Mouse (Mus musculus) forebrain, embryonic 13.5 days (tissue): ENCODE measurements around the gene Zfp931. TPM values are rescaled to one million over a fixed set of nuclear protein-coding genes. Genes with fewer than 3 reads are reported as not detected.
A peak's percentile ranks its signal among the peaks of the same experiment; 100 is the strongest.
"Not testable (repeated sequence)": the region's sequence is repeated elsewhere in the genome, so short reads cannot be mapped to it uniquely, and the experiment has no call there.

Experiments used
- ATAC-seq: fragments of 200-750 bp; cut with Nextera tagmentation; 2 replicates; pipeline ENCODE4 v1.8.0; 2017
- H3K27ac ChIP-seq: fragments of 300-500 bp; sonication (generic); 2 replicates; pipeline ENCODE4 v1.5.1; 2015; ENCODE audit warnings: inconsistent platforms, mild to moderate bottlenecking, moderate library complexity
- H3K27me3 ChIP-seq: fragments of 300-500 bp; sonication (generic); 2 replicates; pipeline ENCODE4 v1.6.1; 2015; ENCODE audit warnings: mild to moderate bottlenecking, inconsistent platforms
- H3K36me3 ChIP-seq: fragments of 300-500 bp; sonication (generic); 2 replicates; pipeline ENCODE4 v1.6.1; 2015; ENCODE audit warnings: mild to moderate bottlenecking, inconsistent platforms; ENCODE audit not compliant: poor library complexity, severe bottlenecking
- H3K4me1 ChIP-seq: fragments of 300-500 bp; sonication (generic); 2 replicates; pipeline ENCODE4 v1.6.1; 2015; ENCODE audit warnings: inconsistent platforms
- H3K4me2 ChIP-seq: fragments of 300-500 bp; sonication (generic); 2 replicates; pipeline ENCODE4 v1.6.1; 2015; ENCODE audit warnings: inconsistent platforms, mild to moderate bottlenecking, moderate library complexity
- H3K4me3 ChIP-seq: fragments of 300-500 bp; sonication (generic); 2 replicates; pipeline ENCODE4 v1.5.1; 2015; ENCODE audit warnings: mild to moderate bottlenecking, inconsistent platforms
- H3K9ac ChIP-seq: fragments of 300-500 bp; sonication (generic); 2 replicates; pipeline ENCODE4 v1.6.1; 2015; ENCODE audit warnings: mild to moderate bottlenecking, inconsistent platforms
- H3K9me3 ChIP-seq: fragments of 300-500 bp; sonication (generic); replicated peaks from 2 replicates; pipeline ENCODE4 v1.6.1; 2016; ENCODE audit warnings: inconsistent platforms
- WGBS: fragments of 180-500 bp; shearing (Covaris S2); methylation state at CpG from one replicate; pipeline ENCODE4 v1.1.7; 2015; 5-methylcytosine and 5-hydroxymethylcytosine counted together
- polyA plus RNA-seq: library from polyadenylated mRNA; unstranded; fragments of >200 nt; fragmentation: Nextera tagmentation; extraction: Ambion mirVana; gene quantifications from 2 replicates; pipeline ENCODE4 v1.2.1, GENCODE M21; 2015

Gene Zfp931
- polyA plus RNA-seq = 15.5 and 16.8 TPM in 2 replicates

DNA sequence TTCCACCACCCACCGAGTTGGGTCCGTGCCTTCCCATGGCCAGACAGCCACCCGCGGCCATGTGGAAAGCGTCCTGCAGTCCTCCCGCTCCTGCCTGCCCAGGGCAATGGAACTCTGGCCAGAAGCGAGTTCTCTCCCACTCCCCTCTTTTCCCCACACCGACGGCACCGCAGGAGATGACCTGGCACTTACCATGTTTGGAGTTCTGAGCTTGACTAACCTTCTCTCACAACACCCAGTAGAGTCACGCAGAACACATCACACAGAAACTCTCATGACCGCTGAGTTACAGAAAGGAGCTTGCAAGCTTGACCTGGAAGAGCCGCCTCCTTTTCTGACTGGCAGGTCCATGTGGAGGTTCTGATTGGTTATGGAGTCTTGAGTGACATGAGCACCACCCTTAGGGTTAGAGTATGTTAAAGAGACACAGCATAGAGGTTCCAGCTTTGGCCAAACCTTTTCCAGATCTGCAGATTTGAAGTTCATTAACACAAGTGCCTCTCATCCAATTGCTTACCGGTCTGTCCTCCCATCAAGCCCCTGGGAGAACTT lies at the start of gene Zfp931:
Gene Zfp931, minus strand, starts transcription at position 311 of the 552 bp plus-strand sequence.
- ATAC-seq, H3K36me3 ChIP-seq, H3K9me3 ChIP-seq, H3K4me1 ChIP-seq, H3K27me3 ChIP-seq, H3K27ac ChIP-seq: not testable (repeated sequence)
- 0% methylated on average over 4 of the region's 14 CpGs for WGBS
- H3K4me3 ChIP-seq = peak within 1 kb of the TSS; percentile 43
- H3K9ac ChIP-seq = peak within 1 kb of the TSS; percentile 60
- H3K4me2 ChIP-seq = peak within 1 kb of the TSS; percentile 60

DNA sequence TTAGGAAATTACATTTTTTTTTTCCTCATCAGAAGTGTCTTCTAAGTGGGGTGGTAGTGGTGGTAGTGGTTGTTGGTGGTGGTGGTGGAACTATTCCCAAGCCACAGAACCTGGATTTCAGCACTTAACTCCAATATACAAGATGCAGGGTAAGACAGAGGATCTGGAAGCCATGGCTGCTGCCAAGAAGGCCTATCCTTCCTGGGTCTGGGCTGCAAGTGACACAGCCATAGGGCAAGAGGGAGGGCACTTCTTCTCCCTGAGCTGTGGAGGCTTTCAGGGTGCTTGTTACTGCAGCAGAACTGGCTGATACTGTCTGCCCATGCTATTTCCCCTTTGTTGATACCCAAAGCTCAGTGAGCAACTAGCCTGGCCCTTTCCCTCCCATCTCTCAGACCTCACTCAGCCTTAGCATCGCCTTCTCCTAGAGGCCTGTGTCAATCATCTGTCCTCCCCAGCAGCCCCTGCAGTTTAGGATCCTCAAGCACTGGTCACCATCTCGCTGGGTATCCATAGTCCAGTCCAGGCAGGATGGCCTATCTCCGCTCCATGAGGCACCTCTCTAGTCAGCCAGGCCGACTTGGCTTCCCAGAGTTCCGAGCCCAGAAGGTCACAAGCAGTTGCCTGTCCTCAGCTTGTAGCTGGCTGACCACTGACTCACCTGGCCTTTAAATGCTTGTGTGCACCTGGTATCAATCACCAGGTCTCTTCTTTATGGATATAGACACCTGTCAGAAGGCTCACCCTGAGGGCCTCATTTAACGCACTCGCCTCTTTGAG lies 48.0 kb upstream of the Zfp931 start:
- H3K4me1 ChIP-seq = no peaks in the 10 kb centered on the region
- H3K27me3 ChIP-seq = no peaks in the 10 kb centered on the region
- H3K9me3 ChIP-seq = no peaks in the 10 kb centered on the region
- no peak overlapping the region for H3K27ac ChIP-seq
- no peak overlapping the region for H3K4me3 ChIP-seq
- H3K9ac ChIP-seq = no peak overlapping the region
- WGBS = 91% methylated on average over 7 of the region's 7 CpGs
- ATAC-seq = no peak
- H3K4me2 ChIP-seq = no peak overlapping the region
- H3K36me3 ChIP-seq = no peaks in the 10 kb centered on the region

DNA sequence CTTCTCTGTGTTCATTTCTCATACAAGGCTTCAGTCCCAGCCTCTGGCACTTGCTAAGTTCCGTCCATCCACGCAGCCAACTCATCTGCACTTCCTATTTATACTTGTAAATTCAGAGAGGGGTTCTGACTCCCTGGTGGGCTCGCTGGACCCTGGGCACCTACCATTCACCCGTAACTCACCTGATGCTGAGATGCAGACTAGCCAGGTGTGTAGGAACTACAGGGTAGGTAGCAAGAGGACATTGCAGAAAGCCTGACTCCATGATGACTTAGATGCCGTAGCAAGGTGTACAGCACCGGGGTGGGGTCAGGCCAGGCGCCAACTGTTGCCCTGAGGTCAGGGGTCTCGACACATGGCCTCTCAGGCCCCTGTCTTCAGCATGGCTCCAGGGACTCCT lies 47.2 kb upstream of the Zfp931 start:
- Histone ChIP-seq H3K4me2 (no peak overlapping the region), H3K4me3 (no peak overlapping the region), H3K36me3 (no peaks in the 10 kb centered on the region), H3K4me1 (no peaks in the 10 kb centered on the region), H3K27me3 (peaks cover 7% of the 10 kb centered on the region; the same call in 1 of the 2 replicates), H3K9me3 (no peaks in the 10 kb centered on the region), H3K27ac (no peak overlapping the region), H3K9ac (no peak overlapping the region)
- whole genome bisulfite sequencing = 86% methylated on average over 8 of the region's 8 CpGs
- no peak for ATAC-seq

DNA sequence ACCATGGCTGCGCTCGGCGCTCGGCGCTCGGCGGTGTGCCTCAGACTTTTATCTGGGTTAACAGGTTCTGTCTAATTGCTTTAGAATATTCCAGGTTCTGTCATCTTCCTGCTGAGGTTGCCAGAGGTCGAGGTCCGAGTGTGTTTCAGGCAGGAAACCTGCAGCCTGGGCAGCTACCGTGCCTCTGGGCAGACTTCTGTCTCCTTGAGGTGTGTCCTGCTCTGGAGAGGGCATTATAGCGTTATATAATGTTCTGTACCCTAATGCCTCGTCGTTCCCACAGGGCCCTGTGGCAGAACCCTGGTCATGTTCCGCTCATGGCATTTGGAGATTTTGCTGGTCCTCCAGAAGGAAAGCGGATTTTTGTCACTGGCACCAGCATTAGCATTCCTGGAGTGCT lies 45.2 kb upstream of the Zfp931 start:
- 73% methylated on average over 15 of the region's 15 CpGs for WGBS
- no peak overlapping the region for H3K27ac ChIP-seq
- no peak overlapping the region for H3K4me3 ChIP-seq
- H3K36me3 ChIP-seq = no peaks in the 10 kb centered on the region
- H3K27me3 ChIP-seq = peaks cover 27% of the 10 kb centered on the region
- H3K4me2 ChIP-seq = no peak overlapping the region
- H3K4me1 ChIP-seq = peaks cover 10% of the 10 kb centered on the region
- no peaks in the 10 kb centered on the region for H3K9me3 ChIP-seq
- ATAC-seq = no peak
- H3K9ac ChIP-seq = no peak overlapping the region

DNA sequence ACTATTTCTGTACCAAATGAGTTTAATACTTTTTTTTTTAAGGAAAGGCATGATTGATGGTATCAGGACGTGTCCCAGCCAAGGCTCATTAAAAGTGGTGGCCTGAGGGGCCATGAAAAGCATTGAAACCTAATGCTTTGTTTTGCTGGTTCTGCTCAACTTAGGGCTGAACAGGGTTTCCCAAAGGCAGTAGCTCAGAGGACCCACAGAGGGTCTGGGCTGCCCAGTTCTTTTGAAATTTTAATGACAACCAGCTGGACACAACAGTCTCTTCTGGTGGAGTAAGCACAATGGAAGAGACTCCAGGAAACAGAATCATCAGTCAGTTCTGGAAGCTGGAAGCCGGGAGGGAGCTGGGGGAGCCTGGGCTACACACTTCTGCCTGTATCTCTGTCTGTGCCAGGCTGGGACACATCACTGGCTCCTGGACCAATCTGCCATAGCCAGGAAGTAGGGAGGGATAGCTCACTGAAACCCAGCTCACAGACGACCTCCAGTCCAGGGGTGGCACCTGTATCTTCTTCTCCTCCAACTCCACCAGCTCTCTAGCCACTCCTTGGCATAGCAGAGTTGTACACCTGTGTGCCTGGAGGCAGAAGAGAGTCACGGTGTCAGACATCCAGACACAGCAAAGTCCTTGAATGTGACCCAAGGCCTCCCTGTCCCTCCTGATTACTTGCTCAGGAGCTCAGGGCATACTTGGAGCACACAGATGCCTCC lies 43.8 kb upstream of the Zfp931 start:
- WGBS = 39% methylated on average over 4 of the region's 4 CpGs
- no peak for ATAC-seq

DNA sequence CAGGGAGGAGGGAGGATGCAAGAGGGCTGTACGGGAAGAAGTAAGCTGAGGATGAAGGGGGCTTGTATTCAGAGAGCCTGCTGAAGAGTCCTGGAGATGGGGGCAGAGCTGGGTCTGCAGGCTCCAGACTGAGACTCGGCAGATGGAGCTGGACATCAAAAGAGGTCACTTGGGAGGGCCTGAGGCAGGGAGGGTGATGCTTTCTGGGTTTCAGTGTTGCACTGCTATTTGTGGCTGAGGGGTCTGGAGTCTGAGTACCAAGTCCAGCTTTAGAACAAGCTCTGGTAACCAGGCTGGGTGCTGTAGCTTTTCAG lies 43.1 kb upstream of the Zfp931 start:
- Histone ChIP-seq H3K4me3 (no peak overlapping the region), H3K36me3 (no peaks in the 10 kb centered on the region), H3K9ac (no peak overlapping the region), H3K4me1 (peaks cover 10% of the 10 kb centered on the region), H3K27me3 (peaks cover 32% of the 10 kb centered on the region), H3K9me3 (no peaks in the 10 kb centered on the region), H3K27ac (no peak overlapping the region), H3K4me2 (no peak overlapping the region)
- ATAC-seq = no peak
- 51% methylated on average over 2 of the region's 2 CpGs for WGBS

More for the DNA sequence above, 43.8 kb upstream of the Zfp931 start:
- Histone ChIP-seq H3K4me3 (no peak overlapping the region), H3K27me3 (peaks cover 32% of the 10 kb centered on the region), H3K9ac (no peak overlapping the region), H3K36me3 (no peaks in the 10 kb centered on the region), H3K27ac (no peak overlapping the region), H3K4me2 (no peak overlapping the region), H3K4me1 (peaks cover 10% of the 10 kb centered on the region), H3K9me3 (no peaks in the 10 kb centered on the region)

DNA sequence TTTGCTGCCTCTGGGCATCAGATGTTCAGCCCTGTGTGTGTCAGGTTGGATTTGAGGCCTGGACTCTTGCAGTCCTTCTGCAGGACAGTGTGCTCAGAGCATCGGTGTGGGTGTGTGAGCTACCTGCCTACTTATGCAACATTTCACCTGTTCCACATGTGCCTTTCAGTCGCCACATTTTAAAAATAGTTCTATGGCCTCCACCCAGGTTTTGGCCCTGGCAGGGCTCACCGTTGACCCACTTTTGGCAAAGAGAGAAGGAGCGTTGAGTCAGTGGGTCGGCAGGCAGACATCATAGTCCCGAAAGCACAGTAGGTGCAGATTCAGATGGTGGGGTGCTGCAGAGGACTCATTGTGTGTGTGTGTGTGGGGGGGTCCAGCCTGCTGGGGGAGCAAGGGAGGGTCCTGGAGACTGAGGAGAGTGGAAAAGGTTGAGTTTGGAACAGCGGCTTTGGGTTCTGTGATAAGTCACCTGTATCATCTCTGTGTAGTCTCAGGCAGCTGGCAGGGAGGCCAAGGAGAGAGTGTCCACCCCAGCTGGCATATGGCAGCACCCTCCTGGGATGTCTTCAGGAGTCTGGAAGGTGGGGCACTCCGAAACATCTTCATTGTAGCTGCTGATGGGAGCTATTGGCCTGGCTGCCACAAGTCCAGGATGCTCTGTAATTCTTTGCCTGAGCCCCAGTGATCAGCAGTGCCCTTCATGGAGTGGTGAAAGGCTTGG lies 42.5 kb upstream of the Zfp931 start:
- H3K27me3 ChIP-seq = peaks cover 32% of the 10 kb centered on the region
- no peak for ATAC-seq
- no peak overlapping the region for H3K4me2 ChIP-seq
- H3K9me3 ChIP-seq = no peaks in the 10 kb centered on the region
- no peaks in the 10 kb centered on the region for H3K36me3 ChIP-seq
- 91% methylated on average over 8 of the region's 8 CpGs for WGBS
- peaks cover 10% of the 10 kb centered on the region for H3K4me1 ChIP-seq
- no peak overlapping the region for H3K4me3 ChIP-seq
- H3K27ac ChIP-seq = no peak overlapping the region
- no peak overlapping the region for H3K9ac ChIP-seq

DNA sequence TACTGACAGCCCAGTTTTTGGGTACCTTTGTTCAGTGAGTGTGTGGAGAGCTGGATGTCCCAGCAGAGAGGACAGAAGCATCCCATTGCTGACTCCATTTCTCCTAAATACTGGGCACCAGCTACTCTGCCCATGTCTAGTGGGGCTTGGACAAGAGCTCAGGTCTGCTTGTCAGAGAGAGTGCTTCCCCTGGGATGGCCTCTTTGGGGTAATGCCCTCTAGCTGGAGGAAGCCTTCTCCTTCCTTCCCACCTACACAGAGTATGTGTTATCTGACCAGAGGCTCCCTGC lies 42.0 kb upstream of the Zfp931 start:
- H3K4me3 ChIP-seq = no peak overlapping the region
- no peak overlapping the region for H3K9ac ChIP-seq
- no peak overlapping the region for H3K27ac ChIP-seq
- H3K36me3 ChIP-seq = no peaks in the 10 kb centered on the region
- H3K9me3 ChIP-seq = no peaks in the 10 kb centered on the region
- peaks cover 10% of the 10 kb centered on the region for H3K4me1 ChIP-seq
- peaks cover 32% of the 10 kb centered on the region for H3K27me3 ChIP-seq
- no peak overlapping the region for H3K4me2 ChIP-seq
- ATAC-seq = no peak

DNA sequence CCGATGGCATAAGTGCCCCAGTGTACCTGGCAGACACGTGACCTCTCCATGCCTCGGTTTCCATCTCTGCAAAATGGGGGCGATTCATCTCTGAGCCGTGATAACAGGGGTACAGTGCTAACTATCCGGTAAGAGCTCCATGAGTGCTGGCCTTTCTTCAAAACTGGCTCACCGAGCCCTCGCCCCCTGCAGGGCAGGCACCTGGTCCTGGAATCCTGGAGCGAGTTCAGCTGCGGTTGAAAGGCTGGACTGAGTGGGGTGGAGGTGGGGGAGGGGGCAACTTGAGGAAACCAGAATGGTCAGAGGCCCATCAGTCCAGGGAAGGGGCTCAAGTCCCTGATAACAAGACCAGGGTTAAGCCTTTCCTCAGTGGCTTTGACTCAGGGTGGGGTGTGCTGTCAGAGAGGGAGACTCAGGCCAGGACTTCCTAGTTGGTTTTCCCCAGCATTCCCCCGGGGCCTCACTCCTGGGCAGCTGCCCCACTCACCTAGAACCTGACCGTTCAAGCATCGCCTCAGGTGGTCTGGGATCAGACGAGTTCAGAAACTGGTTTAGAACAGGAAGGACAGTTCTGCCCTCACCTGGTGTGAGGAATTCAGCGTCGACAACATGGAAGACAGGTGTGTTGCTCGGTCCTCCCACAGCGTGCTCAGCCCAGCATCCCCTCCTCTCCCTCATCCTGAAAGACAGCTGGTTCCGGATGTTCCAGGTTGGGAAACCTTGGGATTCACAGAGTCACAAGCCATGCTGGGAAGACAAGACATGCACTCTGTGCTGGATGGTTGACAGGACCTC lies 41.5 kb upstream of the Zfp931 start:
- Histone ChIP-seq H3K4me2 (peak overlapping the region; percentile 82), H3K9me3 (no peaks in the 10 kb centered on the region), H3K36me3 (no peaks in the 10 kb centered on the region), H3K27me3 (peaks cover 32% of the 10 kb centered on the region), H3K4me3 (peak overlapping the region; percentile 43), H3K9ac (0 out of 2 replicates have a peak overlapping the region, but pooled peaks have one; percentile 64), H3K4me1 (peaks cover 10% of the 10 kb centered on the region), H3K27ac (no peak overlapping the region)
- peak; percentile 28; the same call in 1 of the 2 replicates for ATAC-seq
- WGBS = 24% methylated on average over 19 of the region's 19 CpGs

DNA sequence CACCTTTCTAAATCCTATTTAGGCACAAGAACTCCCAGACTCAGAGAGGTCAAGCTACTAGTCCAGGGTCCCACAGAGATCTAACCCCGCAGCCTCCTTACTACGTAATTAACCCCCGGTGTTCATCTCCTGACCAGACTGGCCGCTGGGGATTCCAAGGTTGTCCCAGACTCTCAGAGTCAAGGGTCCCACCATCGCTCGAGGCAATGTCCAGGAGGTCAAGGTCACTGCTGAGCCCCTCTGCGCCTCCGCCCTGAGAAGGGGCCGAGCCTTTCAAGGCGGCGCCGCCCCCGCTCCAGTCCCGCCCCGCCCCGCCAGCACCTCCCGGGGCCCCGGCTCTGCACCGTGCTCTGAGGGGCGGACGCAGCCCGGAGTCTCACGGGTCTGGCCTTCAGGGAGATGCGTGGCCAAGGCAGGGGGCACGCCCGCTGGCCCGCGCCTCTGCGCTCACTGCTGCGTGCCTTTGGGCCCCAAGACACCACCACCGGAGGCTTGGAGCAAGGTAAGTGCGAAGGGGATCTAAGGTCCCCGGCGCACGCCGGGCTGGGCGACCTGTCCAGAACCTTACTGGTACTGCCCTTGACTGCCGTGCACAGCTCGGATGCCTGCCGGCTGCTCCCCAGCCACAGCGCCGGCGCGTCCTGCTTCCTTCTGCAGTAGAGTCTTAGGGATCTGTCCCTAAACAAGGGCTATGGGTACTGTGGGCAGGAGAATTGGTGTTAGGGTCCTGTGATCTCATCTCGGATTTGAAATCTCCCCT lies 40.7 kb upstream of the Zfp931 start, which contains the start of gene Phactr3:
Gene Phactr3, plus strand, starts transcription at position 175 of the 760 bp plus-strand sequence.
- Histone ChIP-seq H3K4me3 (peak within 1 kb of the TSS; percentile 43), H3K4me2 (peak within 1 kb of the TSS; percentile 82), H3K27me3 (peaks cover 32% of the 10 kb centered on the region), H3K27ac (no peak within 1 kb of the TSS), H3K9me3 (no peaks in the 10 kb centered on the region), H3K4me1 (peaks cover 10% of the 10 kb centered on the region), H3K9ac (peak within 1 kb of the TSS; percentile 64), H3K36me3 (no peaks in the 10 kb centered on the region)
- WGBS = 2% methylated on average over 45 of the region's 45 CpGs
- peak; percentile 64 for ATAC-seq

DNA sequence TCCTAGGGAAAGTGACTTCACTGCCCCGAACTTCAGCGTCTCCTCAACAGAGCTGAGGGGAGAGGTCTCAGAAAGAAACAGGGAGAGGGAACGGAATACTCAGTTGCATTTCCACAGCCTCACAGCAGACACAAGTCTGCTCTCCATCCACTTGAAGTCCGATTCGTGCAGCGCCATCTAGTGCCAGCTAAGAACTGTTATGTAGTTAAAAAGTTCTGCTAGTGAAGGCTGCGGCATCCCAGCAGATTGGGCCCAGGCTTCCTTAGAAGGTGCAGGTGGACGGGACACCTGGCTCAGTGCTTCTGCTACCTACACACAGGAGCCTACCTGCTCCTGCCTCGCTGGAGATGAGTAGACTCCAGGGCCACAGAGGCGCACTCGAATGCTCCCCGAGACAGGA lies 39.7 kb upstream of the Zfp931 start:
- no peak overlapping the region for H3K4me2 ChIP-seq
- no peak overlapping the region for H3K4me3 ChIP-seq
- H3K27ac ChIP-seq = no peak overlapping the region
- H3K27me3 ChIP-seq = peaks cover 32% of the 10 kb centered on the region
- ATAC-seq = no peak
- no peak overlapping the region for H3K9ac ChIP-seq
- H3K9me3 ChIP-seq = no peaks in the 10 kb centered on the region
- no peaks in the 10 kb centered on the region for H3K36me3 ChIP-seq
- WGBS = 24% methylated on average over 12 of the region's 12 CpGs
- H3K4me1 ChIP-seq = peaks cover 10% of the 10 kb centered on the region
